Mouse (Mus musculus) layer of hippocampus, adult 8-10 months (tissue): ENCODE data around the gene Il11ra1. TPM values are rescaled to one million over a fixed set of nuclear protein-coding genes. Genes with fewer than 3 reads are reported as not detected.
"Not testable (repeated sequence)": the region's sequence is repeated elsewhere in the genome, so short reads cannot be mapped to it uniquely, and the experiment has no call there.

Experiments
- DNase-seq, 2 experiments: peaks; one replicate each; pipeline ENCODE4 v3.0.0; 2022; ENCODE audit warnings: low spot score in 2 of 2
- total RNA-seq, 4 experiments: library from RNA; stranded (reverse); gene quantifications; 2 replicates each; pipeline ENCODE4 v1.2.4; 2022

Gene Il11ra1
- total RNA-seq, 4 experiments from 2014 or later = 39.9 to 44.4 (median 41.6) TPM

DNA sequence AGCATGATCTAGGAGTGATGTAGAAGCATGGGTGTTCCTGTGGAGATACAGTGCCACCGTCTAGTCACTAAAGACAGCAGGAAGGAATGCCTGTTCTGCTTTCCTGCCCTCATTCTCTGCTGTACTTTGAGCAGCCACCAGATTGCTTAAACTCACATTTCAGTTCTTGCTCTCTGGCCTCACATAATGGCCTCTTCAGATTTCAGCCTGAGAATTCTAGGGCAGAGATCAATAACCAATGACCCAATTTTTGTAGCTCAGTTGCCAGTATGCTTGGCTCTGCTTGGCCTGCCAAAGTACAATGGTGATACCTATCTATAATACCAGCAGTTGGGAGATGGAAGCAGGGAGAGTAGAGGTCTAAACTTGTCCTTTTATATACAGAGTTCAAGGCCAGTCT, 45.2 kb downstream of the Il11ra1 start:
- DNase-seq = no peak

DNA sequence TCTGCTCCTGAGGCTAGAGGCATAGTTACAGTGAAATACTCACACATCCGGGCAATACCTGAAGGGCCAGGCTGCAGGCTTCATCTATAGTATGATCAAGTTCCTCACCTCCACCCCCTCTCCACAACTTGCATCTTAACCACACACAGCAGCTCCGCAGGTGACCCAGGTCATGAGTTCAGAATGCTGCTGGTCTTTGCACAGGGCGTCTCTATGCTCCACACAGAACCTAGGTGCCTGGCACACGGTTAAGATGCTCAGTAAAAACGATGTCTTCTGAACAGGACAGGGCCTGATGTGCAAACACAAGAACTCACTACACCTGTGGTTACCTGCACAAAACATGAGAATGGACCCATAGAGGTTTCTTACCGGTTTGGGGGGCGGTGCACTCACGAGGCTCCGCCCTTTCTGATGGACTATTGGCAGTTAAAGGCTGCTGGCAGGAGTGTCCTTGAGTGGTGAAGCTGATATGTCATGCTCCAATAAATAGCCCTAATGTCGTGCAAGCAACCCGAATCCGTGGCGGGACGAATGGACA, 55.1 kb downstream of the Il11ra1 start, which contains the start of gene Galt:
Gene Galt, plus strand, starts transcription at position 432 of the 541 bp plus-strand sequence.
- no peak for DNase-seq

DNA sequence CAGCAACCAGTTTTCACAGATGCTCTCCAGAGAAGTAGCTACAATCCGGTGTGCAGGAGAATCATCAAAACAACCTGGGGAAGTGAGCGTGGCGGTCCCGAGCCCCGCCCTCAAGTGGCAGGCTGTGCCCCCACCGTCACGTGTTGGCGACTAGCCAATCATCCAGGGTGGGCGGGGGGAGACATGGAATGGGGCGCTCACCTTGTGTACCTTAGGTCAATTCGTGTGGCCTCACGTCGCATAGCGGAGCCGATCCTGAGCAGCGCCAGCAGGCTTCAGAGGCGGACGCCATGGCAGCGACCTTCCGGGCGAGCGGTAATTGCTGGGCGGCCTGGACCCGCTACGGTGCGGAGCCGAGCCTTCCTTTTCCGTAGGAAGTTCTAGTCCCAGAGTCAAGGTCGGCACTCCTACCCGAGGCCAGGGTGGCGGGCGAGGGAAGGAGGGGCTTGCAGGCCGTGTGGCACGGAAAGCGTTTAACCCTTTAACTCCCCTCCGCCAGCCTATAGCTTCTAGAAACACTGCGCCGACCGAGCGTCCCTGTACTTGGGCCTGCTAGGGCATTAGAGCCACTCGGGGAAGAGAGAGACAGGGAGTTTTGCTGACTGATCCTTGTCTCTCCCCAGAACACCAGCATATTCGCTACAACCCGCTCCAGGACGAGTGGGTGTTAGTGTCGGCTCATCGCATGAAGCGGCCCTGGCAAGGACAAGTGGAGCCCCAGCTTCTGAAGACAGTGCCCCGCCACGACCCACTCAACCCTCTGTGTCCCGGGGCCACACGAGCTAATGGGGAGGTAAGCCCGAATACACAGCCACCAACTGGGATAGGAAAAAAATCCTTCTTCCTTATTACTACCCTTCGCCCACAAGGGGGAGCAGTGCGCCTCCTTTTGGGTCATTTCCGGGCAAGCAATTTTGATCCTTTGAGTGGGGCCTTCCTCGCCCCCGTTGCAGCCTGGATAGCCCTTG, 55.8 kb downstream of the Il11ra1 start, which contains the start of gene Sigmar1:
Gene Sigmar1, minus strand, starts transcription at position 820 of the 968 bp plus-strand sequence.
- peak; percentile 76 to 79 for DNase-seq

DNA sequence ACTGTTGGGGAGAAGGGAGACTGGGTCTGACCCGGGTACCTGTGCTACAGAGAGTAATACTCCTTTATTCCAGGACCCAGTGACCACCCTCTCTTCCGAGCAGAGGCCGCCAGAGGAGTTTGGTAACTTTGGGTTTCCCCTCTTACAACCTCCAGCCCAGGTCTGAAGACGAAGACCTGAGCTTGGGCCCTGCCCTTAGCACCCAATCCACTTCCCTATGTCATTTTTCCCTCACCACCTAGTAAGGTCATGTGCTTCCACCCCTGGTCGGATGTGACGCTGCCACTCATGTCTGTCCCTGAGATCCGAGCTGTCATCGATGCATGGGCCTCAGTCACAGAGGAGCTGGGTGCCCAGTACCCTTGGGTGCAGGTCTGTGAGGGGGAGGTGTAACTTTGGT, 56.7 kb downstream of the Il11ra1 start:
- DNase-seq = no peak

DNA sequence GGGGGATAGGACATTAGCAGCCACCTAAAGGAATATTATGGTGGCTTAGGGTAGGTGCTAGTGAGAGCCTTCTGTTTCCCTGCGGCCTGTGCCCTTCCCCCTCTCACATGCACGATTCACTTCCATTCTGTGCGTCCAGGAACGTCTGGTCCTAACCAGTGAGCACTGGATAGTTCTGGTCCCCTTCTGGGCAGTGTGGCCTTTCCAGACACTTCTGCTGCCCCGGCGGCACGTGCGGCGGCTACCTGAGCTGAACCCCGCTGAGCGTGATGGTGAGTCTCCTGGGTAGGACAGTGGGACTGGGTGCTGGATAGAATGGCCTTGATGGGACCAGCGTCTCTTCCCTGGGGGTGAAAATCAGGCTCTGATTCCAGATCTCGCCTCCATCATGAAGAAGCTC, 57.5 kb downstream of the Il11ra1 start:
- DNase-seq = no peak

DNA sequence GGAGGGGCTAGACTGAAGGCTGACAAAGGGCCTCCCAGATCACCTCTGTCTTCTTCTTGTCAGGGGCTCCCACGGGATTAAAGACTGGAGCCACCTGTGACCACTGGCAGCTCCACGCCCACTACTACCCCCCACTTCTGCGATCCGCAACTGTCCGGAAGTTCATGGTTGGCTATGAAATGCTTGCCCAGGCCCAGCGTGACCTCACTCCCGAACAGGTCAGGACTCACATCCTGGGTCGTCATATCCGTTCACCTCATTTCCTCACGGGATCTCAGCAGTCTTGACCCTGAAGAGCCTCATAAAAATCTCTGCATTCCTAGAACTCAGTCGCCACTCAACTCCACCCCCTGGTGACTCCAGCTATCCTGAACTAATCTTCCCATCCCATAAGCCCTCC, 58.2 kb downstream of the Il11ra1 start:
- no peak for DNase-seq

DNA sequence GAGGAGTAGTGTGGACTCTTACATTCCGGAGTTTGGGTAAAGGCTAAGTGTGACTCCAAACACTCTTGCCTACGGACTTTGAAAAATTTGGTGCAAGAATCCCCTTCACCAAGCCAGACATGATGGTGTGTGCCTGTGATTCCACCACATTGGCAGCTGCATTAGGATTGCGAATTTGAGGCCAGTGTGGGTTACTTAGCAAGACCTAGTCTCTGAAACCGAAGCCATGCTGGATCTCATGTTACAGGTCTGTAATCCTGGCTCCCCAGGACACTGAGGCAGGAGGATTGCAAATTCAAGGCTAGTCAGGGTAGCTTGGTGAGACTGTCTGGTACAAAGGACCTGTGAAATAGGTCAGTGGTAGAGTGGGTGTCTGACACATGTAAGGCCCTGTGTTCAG, 58.9 kb downstream of the Il11ra1 start:
- no peak for DNase-seq

DNA sequence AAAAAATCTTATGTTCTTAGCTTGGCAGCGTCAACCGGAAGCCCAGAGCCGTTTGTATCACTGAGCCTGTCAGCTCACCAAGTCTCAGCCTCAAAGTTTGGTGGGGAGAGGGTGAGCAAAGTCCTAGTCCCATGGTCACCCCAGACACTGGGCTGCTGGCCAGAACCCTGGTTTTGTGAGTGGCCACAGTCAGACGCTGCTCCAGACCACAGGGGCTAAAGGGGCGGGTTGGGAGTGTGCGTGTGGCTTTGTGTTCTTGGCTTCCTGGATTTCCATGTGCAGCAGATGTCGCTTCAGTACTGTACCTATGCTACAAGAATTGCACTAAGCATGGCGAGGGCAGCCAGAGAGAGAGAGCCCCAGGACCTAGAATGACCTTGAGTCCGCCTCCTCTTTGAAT, 59.4 kb downstream of the Il11ra1 start:
- no peak for DNase-seq

DNA sequence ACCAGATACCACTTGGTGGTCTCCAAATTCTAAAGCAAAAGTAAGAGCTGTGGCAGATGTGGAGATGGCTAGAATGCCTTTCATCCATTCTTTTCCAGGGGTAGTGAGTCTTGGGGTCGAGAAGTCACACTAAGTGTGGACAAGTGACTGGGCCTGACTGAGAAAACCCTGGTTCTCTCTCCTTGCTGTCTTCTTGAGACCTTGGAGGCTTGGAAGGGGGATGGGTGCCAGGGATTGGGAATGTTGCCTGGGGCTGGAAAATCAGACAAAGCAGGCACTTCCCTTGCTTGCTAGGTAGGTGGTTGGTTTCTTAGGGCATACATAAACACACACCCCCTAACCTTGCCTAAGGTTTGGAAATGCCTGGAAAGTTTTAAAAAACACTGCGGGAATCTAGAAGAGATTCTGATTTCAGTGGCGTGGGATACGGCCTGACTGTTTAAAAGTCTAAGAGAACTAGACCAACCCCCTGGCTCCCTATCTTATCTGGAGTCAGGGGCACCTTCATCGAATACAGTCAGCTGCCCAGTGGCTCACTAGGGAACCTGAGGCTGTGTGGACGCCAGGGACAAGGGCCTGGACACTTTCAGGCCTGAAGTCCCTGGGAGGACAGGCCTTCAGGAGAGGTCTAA, 60.0 kb downstream of the Il11ra1 start:
- DNase-seq = no peak

DNA sequence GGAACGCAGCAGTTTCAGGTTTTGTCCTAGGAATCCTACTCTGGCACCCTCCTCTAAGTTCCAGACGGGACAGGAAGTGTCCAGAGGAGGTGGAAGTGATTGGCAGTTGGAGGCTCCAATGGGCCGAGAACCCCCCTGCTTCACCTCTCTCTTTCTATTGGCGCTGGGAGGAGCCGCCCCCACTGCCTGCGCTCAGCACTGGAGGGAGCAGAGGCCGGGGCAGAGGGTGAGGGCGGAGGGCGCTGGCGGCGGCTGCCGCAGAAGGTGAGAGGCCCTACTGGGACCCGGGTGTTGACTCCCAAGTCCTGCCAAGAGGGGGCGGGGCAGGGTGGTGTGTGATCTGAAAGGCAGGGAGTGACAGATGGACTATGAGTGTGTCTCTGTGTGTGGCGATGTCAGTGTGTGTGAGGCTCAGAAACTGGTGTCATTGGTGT, 60.5 kb downstream of the Il11ra1 start:
- peak; percentile 69 to 75 for DNase-seq

DNA sequence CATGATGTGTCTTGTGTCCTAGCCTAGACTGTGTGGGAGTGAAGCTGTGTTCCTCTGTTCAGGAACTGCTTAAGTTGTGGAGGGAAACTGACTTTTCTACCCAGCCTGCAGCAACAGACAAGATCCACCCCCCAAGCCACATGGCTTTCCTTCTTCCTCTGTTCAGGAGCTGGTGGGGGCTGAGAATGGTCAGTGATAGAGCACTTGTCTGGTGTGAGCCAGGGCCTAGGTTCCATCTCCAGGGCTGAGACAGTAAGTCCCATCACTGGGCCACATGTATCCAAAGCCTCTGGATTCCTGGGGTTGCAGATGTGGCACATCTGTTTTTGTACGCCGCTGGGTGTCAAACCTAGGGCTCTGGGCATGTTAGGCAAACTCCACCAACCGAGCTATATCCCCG, 61.1 kb downstream of the Il11ra1 start:
- no peak for DNase-seq

DNA sequence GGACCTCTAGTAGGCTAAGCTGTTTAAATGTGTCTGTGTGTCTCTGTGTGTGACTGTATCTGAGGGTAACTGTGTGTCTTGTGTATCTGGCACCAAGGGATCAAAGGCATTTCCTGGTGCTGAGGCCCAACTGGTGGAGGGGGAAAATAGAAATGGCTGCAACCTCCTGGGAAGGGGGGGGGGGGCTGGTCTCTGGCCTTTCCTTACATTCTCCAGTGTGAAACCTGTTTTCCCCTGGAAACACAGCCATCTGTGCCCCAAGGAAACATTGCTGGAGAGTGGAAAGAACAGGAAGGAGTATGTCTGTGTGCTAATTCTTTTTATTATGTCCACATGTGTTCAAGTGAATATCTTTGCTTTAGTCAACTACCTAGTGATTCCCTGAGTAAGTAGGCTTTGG, 61.9 kb downstream of the Il11ra1 start:
- no peak for DNase-seq

DNA sequence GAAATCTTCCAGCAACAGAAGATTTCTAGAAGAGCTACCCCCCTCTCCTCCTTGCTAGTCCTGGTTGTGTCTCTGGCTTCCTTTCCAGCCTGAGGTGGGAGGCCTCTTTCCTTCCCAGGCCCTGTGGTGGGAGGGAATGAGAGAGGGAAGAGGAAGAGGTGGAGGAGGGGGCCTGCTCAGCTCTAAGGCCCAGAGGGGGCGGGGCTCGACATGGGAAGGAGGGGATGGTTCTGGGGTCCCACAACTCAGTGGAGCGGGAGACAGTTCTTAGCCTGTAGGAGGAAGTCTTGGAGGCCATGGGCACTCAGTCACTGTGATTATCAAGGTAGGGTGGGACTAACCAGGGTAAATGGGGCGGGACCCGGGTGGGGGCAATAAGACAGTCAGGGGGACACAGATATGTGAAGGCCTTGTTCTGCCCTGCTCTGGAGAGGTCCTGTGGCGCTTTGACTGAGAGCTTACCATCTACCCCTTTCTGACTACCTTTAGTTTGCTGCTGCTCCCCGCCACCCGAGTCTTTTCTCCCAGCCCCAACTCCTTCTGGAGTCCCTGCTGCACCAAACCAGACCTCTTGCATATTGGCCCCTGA, 62.4 kb downstream of the Il11ra1 start:
- no peak for DNase-seq

DNA sequence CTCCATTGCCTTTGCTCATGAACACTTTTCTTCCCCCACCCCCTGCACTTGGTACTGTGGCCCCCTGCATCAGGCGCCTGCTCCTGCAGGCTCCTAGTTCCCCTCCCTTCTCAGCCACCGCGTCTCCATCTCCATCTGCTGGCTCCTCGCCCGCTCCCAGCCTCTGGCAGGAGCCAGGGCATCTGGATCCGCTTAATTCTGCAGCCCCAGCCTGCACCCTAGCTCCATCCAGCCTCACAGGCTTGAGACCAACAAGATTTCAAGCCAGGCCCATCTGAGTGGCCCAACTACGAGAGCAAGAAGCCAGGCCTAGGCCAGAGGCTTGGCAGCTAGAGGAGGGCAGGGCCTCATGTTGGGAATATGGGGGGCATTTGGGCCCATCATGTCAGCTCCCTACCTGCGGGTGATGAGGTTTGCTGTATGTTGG, 62.9 kb downstream of the Il11ra1 start:
- DNase-seq = not testable (repeated sequence)

DNA sequence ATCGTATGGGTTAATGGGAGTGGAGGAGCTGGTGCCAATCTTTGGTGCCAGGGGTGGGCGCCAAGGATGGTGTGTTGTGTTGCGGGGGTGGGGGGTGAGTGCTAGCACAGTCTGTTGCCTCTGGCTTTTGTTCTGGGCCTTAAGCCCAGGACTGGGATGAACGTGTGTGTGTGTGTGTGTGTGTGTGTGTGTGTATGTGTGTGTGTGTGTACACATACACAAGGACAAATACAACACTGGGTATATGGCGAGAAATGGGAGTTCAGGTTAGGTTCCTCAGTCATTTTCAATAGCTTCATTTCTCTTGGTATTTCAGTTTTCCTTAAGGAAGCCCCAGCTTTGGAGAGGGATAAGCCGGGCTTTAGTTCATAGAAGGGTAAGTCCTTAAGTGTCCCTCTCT, 63.4 kb downstream of the Il11ra1 start:
- not testable (repeated sequence) for DNase-seq

DNA sequence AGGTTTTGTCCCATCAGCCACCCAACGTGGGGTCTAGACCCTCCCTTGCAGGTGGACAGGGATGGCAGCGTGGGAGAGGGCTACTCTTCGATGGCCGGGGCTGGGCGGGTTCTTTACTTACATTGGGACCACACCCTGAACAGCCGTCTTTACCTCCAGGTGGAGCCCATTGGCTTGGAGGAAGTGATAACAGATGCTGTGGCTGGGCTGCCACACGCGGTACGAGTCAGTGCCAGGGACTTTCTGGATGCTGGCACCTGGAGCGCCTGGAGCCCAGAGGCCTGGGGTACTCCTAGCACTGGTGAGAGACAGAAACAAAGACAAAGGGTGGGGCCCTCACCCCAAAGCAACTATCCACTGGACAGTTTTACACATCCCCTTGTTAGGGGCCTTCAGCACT, 67.5 kb downstream of the Il11ra1 start:
- not testable (repeated sequence) for DNase-seq

DNA sequence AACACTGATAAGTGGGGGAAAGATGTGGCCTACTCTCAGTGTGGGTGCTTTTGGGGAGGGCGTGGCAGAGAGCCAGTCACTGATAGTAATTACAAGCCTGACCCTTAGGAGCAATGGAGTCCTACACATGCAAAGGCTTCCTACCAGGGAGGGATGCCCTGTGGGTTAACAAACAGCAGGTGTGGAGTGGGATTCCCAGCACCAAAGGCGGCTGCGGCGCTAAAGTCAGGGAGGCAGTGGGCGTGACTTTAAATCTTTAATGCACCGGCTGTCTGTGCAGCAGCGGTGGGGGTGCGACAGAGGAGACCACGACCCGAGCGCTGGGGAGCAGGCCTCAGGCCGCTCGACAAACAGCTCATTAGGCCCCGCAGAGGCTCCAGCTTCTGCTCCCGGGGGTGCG, 73.2 kb downstream of the Il11ra1 start:
- peak in 1 of 2 experiments; percentile 11 for DNase-seq

DNA sequence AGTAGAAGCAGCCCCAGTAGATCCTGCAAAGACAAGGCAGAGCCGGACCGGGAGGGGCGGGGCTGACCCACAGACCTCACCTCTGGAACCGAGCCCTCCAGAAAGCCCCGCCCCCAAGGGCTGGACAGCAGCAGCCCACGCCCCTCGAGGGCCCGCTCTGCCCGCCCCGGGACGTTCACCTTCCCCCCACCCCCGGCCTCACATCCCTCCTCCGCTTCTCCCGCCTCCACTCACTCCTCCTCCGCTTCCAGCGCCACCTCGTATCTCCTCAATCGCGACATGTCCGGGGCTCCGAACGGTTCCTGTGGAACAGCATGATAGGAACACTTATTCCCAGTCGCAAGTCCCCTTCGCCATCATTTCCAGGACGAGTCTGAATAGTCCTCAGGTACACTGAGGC, 73.7 kb downstream of the Il11ra1 start:
- DNase-seq = not testable (repeated sequence)

DNA sequence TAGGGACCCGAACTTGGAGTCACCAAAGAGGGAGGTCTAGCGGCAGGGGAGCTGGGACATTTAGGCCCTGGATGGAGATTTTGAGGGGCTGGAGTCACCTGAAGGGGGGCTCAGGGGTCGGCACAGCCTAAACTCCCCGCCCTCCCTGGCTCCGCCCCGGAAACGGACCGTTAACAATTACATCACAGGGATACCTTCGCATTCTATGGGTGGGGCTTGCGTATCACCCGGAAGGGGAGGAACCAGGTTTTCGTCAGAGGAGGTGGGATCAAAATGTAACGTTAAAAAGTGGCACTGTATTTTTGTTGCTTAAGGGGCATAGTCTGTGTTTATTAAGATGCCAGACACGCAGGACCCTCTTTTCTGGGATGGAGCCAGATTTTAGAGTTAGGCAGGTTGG, 74.2 kb downstream of the Il11ra1 start, which contains the start of gene Ccl27a:
Gene Ccl27a, minus strand, starts transcription at position 246 of the 400 bp plus-strand sequence.
- DNase-seq = peak; percentile 78 to 85

DNA sequence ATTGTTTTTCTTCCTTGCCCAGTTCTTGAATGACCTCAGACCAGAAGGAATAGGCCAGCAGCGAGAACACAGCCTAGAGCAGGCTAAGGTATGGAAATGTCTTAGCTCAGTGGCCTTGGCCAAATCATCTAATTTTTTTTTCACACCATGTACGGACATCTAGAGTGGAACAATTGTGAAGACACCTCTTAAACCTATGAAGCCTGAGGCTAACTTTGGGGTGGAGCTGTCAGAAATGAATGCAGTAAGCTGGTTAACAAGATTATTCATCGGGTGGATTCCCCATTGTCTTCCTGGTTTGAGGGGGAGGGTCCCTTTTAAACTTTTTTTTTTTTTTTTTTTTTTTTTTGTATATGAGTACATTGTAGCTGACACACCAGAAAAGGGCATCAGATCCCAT, 74.7 kb downstream of the Il11ra1 start:
- DNase-seq = not testable (repeated sequence)

DNA sequence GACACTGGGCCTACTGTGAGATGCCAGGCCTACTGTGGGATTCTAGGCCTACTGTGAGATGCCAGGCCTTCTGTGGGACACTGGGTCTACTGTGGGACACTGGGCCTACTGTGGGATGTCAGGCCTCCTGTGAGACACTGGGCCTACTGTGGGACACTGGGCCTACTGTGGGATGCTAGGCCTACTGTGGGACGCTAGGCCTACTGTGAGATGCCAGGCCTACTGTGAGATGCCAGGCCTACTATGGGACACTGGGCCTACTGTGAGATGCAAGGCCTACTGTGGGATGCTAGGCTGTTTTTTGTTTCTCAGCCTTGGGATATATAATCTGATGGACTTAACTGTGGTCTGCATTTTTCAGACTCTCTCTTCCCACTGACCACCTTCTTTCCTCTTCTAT, 76.1 kb downstream of the Il11ra1 start:
- not testable (repeated sequence) for DNase-seq

DNA sequence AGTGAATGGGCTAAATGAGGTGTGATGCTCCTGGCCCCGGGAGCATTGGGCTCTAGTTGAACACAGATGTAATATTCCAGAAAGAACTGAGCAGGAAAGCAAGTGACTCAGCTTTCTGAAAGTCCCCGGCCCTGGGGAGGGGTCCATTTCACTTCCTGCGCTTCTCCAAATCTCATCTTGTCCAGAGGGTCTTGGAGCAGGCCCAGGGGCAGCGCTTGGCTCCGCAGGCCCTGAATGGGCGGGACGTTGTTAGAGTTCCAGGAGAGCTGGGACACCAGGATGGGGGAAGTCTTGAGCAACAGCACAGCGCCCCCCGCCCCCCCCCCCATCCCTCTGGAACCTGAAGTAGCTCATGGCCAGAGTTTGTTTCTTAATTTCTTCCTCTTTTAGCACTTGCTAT, 81.5 kb downstream of the Il11ra1 start:
- DNase-seq = not testable (repeated sequence)
